Mouse (Mus musculus) small intestine, adult 2 months (tissue): ENCODE data around the gene Clcnkb. TPM values are rescaled to one million over a fixed set of nuclear protein-coding genes. Genes with fewer than 3 reads are reported as not detected.
A peak's percentile ranks its signal among the peaks of the same experiment; 100 is the strongest.

Experiments
- H3K27ac ChIP-seq: fragments of 200-500 bp; 2 replicates; pipeline ENCODE4 v1.5.1; 2012; ENCODE audit warnings: low read depth, low read length, control low read depth, inconsistent platforms; ENCODE audit not compliant: insufficient read depth
- H3K27me3 ChIP-seq: fragments of 200-500 bp; 2 replicates; pipeline ENCODE4 v1.6.1; 2012; ENCODE audit warnings: mild to moderate bottlenecking, moderate library complexity, low read length, inconsistent platforms; ENCODE audit not compliant: control insufficient read depth, insufficient read depth
- H3K36me3 ChIP-seq: fragments of 200-500 bp; 2 replicates; pipeline ENCODE4 v1.6.1; 2012; ENCODE audit warnings: mild to moderate bottlenecking, low read length, control low read depth, inconsistent platforms; ENCODE audit not compliant: control insufficient read depth, insufficient read depth
- H3K4me1 ChIP-seq: fragments of 200-500 bp; 2 replicates; pipeline ENCODE4 v1.6.1; 2012; ENCODE audit warnings: low read length, inconsistent platforms, mixed read lengths; ENCODE audit not compliant: control insufficient read depth, insufficient read depth, insufficient read length
- H3K4me3 ChIP-seq: fragments of 200-500 bp; 2 replicates; pipeline ENCODE4 v1.5.1; 2012; ENCODE audit warnings: low read depth, mild to moderate bottlenecking, control low read depth, inconsistent platforms, low read length, moderate library complexity
- CTCF ChIP-seq: fragments of 200-500 bp; IDR thresholded peaks from 2 replicates; pipeline ENCODE4 v1.5.1; 2012; ENCODE audit warnings: low read depth, mild to moderate bottlenecking, control low read depth, inconsistent platforms, low read length, moderate library complexity, mixed read lengths; ENCODE audit not compliant: insufficient replicate concordance, insufficient read length; ENCODE audit errors: extremely low read depth
- POLR2A ChIP-seq: fragments of 200-500 bp; IDR thresholded peaks from 2 replicates; pipeline ENCODE4 v1.6.1; 2012; ENCODE audit warnings: low read depth, mild to moderate bottlenecking, control low read depth, inconsistent platforms, low read length, moderate library complexity
- WGBS: fragments of 180-500 bp; shearing (Covaris S2); methylation state at CpG from one replicate; pipeline ENCODE4 v1.1.7; 2018; 5-methylcytosine and 5-hydroxymethylcytosine counted together
- polyA plus RNA-seq: library from polyadenylated mRNA; depleted of rRNA; stranded (reverse); fragments of >200 nt; gene quantifications from 2 replicates; pipeline ENCODE4 v1.2.3, GENCODE M21; 2012

The Clcnkb gene
- polyA plus RNA-seq, 1 experiment, result not detected

DNA sequence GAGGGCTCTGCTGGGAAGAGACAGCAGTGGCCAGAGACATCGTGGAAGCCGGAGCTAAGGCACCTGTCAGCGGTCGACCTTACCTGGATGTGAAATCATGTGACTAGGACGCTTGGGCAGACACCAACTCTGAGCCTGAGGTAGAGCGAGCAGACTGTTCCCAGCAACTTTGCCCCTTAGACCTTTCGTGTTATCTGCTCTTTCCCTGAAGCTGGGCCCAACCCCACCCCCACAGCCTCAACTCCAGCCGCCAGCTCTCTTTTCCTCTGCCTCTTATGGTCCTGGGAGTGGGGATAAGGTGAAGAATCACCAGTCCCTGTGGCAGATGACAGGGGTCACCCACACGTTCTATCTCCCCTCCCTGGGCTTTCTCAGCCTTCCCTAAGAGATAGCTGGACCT lies 5.1 kb upstream of the Clcnkb start:
- Histone ChIP-seq H3K4me3 (no peak overlapping the region), H3K27me3 (peaks cover 6% of the 10 kb centered on the region; the same call in 1 of the 2 replicates), H3K36me3 (no peaks in the 10 kb centered on the region), H3K4me1 (peaks cover 13% of the 10 kb centered on the region), H3K27ac (no peak overlapping the region)
- 27% methylated on average over 9 of the region's 9 CpGs for WGBS
- TF ChIP-seq POLR2A (no peak), CTCF (no peak)

DNA sequence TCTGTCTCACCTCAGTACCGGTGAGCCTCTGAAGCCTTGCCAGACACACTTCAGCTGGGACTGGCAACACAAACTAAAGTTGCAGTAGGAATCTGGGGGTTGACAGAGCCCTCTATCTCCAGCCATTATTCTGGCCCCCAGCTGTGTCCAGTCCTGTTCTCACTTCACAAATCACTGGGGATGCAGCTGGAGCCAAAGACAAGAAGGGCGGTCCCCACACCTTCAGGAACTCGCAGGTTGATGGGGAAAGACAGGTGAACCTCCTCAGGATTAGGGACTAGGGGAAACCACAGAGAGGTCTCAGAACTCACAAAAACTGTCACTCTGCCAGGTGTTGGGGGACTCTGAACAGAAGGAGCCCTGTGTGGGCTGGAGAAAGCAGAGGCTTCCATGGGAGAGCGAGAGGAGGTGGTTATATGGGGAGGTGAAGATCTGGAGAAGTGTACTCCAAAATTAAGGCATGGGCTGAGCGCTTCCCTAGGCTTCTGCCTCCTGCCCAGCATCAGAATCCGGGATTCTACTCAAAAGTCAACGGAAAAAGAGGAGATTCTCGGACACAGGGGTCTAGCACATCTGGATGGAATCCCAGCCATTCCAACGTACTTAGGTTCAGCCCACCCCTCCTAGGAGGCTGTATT lies 4.5 kb upstream of the Clcnkb start, which contains the start of gene Hspb7:
TSS of gene Hspb7 (plus strand) at position 588 of the 638 bp plus-strand sequence.
- Histone ChIP-seq H3K4me1 (peaks cover 11% of the 10 kb centered on the region), H3K27me3 (peaks cover 3% of the 10 kb centered on the region; the same call in 1 of the 2 replicates), H3K4me3 (peak within 1 kb of the TSS; percentile 46), H3K36me3 (no peaks in the 10 kb centered on the region), H3K27ac (peak within 1 kb of the TSS; percentile 49)
- 60% methylated on average over 9 of the region's 9 CpGs for WGBS
- TF ChIP-seq CTCF, result no peak
- no peak for TF ChIP-seq POLR2A

DNA sequence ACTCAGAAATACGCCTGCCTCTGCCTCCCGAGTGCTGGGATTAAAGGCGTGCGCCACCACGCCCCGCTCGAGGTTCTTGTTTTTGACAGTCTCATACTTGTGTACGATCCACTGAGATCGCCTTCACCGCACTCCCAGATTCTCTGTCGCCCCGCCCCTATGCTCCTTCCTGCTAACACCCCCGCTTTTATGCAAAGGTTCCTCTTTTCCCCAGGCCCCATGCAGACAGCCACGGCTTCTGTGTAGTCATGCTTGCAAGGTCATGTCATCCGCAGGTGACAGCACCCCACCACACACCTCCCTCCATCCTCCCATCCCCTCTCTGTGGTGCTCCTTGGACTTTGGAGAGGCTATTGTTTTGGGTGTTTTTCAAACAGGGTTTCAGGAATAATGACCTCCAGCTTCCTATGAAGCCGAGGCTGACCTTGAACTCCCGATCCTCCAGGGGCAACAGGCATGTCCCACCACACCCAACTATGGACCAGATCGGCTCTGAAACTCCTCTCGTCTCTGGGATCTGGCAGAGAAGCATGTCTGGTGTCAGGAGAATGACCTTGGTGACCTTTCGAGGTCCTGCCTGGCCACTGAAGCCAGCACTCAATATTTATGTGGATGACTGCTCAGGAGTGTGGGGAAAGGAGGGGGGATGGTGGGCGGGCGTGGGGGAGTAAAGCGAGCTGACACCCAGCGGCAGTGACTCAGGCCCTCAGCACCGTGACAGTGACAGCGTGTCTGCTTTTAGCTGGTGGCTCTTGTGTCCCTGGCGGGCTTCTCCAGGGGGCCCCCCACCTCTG lies 3.8 kb upstream of the Clcnkb start:
- Histone ChIP-seq H3K4me1 (peaks cover 11% of the 10 kb centered on the region), H3K36me3 (no peaks in the 10 kb centered on the region), H3K27ac (no peak overlapping the region), H3K4me3 (no peak overlapping the region), H3K27me3 (no peaks in the 10 kb centered on the region)
- TF ChIP-seq CTCF (no peak), POLR2A (no peak)
- WGBS, result 71% methylated on average over 27 of the region's 27 CpGs

DNA sequence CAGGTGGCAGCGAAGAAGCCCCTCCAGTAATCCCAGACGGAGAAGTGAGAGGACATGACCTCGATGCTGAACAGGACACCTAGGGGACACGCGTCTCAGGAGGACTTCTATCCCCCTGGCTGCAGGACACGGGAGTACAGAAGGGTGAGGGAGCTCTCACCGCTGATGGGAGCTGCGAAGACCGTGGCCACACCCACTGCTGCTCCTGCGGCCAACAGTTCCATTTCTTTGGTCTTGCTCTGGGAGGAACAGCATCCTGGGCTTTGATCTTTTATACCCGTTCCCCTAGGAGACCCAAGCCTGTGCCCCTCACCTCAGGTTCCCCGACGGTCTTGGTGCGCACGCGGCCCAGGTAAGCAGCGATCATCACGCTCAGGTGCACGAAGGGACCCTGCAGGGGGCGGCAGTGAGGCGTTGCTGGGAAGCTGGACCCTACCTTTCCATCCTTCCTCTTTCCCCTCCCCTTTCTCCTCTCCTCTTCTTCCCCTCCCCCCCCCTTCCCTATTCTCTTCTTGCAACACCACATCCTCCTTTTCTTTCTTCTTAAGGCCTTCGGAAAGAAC lies 4.3 kb downstream of the Clcnkb start:
- H3K27me3 ChIP-seq, result no peaks in the 10 kb centered on the region
- H3K4me1 ChIP-seq, result peaks cover 4% of the 10 kb centered on the region; the same call in 1 of the 2 replicates
- TF ChIP-seq POLR2A, result no peak
- no peak for TF ChIP-seq CTCF
- no peaks in the 10 kb centered on the region for H3K36me3 ChIP-seq
- no peak overlapping the region for H3K4me3 ChIP-seq
- no peak overlapping the region for H3K27ac ChIP-seq
- WGBS, result 32% methylated on average over 22 of the region's 22 CpGs

DNA sequence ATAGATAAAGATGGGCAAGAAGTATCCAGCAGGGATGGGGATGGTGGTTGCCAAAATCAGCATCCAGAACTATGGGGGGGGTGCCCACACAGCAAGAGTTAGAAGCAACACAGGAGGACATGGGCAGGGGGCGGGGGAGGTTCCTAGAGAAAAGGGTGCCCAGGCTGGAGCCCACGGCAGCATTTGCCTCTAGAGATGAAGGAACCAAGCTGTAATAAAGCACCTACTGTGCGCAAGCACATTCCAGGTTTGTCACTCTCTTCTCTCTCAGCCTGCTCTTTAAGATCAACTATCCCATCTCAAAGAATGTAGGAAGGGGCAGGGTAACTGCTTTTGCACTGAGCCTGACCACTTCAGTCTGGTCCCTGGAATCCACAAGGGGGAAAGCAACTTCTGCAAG lies 7.2 kb downstream of the Clcnkb start:
- no peak overlapping the region for H3K27ac ChIP-seq
- H3K36me3 ChIP-seq, result no peaks in the 10 kb centered on the region
- TF ChIP-seq CTCF, result no peak
- no peak for TF ChIP-seq POLR2A
- peaks cover 13% of the 10 kb centered on the region for H3K4me1 ChIP-seq
- 93% methylated on average over 3 of the region's 3 CpGs for WGBS
- no peak overlapping the region for H3K4me3 ChIP-seq
- H3K27me3 ChIP-seq, result no peaks in the 10 kb centered on the region

DNA sequence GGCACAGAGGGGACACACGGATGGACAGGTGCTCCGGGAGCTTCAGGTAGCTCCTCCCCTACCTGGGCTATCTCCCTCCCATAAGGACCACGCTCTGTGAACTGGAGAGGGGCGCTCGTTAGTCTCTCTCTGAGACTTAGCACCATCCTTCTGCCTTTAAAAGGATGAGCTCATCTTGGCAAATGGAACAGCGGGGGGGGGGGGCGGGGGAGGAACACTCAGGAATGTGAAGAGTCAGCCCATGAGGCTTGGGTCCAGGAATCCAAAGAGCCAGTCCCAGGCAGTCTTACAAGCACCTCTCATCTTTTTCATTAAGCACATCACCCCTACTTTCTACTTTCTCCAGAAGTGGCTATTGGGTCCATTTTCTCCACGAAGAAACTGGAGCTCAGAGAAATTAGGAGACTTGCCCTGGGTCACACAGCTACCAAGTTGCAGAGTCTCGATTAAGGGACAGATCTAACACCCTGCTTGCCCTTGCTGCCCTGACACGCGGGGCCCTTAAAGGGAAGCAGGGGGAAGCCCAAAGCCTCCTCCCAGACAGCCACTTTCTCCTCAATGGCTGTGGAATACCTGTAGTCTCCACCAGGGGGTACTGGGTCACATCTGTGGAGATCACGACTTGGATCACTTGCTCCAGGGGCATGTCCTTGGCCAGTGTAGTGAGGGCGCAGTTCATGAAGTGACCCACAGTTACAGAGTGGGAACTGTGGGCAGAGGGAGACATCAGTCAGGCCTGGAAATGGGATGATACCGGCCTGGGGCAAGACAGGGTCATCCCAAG lies 9.1 kb downstream of the Clcnkb start:
- Histone ChIP-seq H3K36me3 (no peaks in the 10 kb centered on the region), H3K4me3 (no peak overlapping the region), H3K27ac (peak overlapping the region; percentile 10; the same call in 1 of the 2 replicates), H3K27me3 (no peaks in the 10 kb centered on the region), H3K4me1 (peaks cover 13% of the 10 kb centered on the region)
- TF ChIP-seq CTCF, result peak; percentile 61; the same call in 1 of the 2 replicates
- no peak for TF ChIP-seq POLR2A
- 43% methylated on average over 14 of the region's 14 CpGs for WGBS
